Mouse (Mus musculus): ENCODE data around the gene Tnpo3. TPM values are rescaled to one million over a fixed set of nuclear protein-coding genes. Genes with fewer than 3 reads are reported as not detected.
A peak's percentile ranks its signal among the peaks of the same experiment; 100 is the strongest.

The Tnpo3 gene
- polyA plus RNA-seq, 1 experiment from 2014 or later, result 38.3 TPM

DNA sequence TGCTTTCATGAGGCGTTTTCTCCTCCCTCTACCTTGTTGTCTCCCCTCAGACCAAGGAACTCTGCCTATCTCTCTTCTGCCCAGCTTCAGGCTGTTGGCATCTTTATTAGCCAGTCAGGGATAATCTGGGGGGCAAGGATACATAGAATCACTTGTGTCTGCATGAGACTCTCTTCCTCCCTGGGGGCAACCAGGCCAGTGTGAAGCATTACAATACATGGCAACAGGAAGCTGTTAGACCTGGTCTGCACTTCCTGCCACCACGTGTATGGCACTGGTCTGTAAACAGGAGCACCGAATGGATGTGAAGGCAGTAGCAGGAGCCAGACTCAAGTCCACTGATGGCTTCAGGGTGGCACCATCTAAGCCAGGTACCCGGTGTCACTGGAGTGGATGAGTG is 79.6 kb downstream of the Tnpo3 start:
- WGBS, result 47% methylated on average over 4 of the region's 4 CpGs
- Histone ChIP-seq H3K4me2 (replicated peaks; ENCODE audit: low read depth, low read length) (no peak overlapping the region), H3K27ac (ENCODE audit: low read length) (no peak overlapping the region), H3K4me1 (ENCODE audit: insufficient read depth, low read depth, low read length) (peaks cover 12% of the 10 kb centered on the region), H3K36me3 (ENCODE audit: insufficient read depth, low read length) (no peaks in the 10 kb centered on the region), H3K9ac (replicated peaks; ENCODE audit: low read depth) (no peak overlapping the region), H3K4me3 (ENCODE audit: low read depth, low read length) (no peak overlapping the region), H3K27me3 (replicated peaks; ENCODE audit: insufficient read depth, low read length) (peaks cover 12% of the 10 kb centered on the region), H3K9me3 (ENCODE audit: low read length) (no peaks in the 10 kb centered on the region)
- no peak for TF ChIP-seq CTCF (IDR thresholded peaks at IDR 0.05)
- TF ChIP-seq EP300 (IDR thresholded peaks at IDR 0.05), result no peak
- DNase-seq (ENCODE audit: low spot score) (no peak), ATAC-seq (no peak)

DNA sequence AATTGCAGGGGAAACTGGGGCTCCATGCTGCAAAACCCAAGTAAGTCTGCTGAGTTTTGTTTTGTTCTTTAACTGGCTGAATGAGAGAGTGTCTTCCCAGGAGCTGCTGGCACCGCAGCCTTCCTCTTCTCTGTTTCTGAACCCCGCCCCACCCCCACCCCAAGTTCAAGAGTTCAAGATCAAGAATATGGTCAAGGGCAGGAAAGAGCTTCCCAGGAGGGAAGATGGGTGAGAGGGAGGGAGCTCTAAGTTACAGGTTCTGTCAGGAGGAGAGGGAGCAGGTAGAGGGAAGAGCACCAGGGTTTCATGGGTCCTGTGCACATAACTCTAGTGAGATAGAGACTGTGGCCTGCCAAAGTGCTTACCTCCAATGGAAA is 80.3 kb downstream of the Tnpo3 start:
- Histone ChIP-seq H3K4me1 (ENCODE audit: insufficient read depth, low read depth, low read length) (peaks cover 12% of the 10 kb centered on the region), H3K4me2 (replicated peaks; ENCODE audit: low read depth, low read length) (no peak overlapping the region; the same call in 1 of the 2 replicates), H3K27me3 (replicated peaks; ENCODE audit: insufficient read depth, low read length) (peaks cover 12% of the 10 kb centered on the region), H3K9me3 (ENCODE audit: low read length) (no peaks in the 10 kb centered on the region), H3K9ac (replicated peaks; ENCODE audit: low read depth) (no peak overlapping the region), H3K4me3 (ENCODE audit: low read depth, low read length) (no peak overlapping the region), H3K36me3 (ENCODE audit: insufficient read depth, low read length) (no peaks in the 10 kb centered on the region), H3K27ac (ENCODE audit: low read length) (no peak overlapping the region)
- 0% methylated on average over 1 of the region's 2 CpGs for WGBS
- TF ChIP-seq EP300 (IDR thresholded peaks at IDR 0.05) (no peak), CTCF (IDR thresholded peaks at IDR 0.05) (no peak)
- ATAC-seq (no peak), DNase-seq (ENCODE audit: low spot score) (no peak)

DNA sequence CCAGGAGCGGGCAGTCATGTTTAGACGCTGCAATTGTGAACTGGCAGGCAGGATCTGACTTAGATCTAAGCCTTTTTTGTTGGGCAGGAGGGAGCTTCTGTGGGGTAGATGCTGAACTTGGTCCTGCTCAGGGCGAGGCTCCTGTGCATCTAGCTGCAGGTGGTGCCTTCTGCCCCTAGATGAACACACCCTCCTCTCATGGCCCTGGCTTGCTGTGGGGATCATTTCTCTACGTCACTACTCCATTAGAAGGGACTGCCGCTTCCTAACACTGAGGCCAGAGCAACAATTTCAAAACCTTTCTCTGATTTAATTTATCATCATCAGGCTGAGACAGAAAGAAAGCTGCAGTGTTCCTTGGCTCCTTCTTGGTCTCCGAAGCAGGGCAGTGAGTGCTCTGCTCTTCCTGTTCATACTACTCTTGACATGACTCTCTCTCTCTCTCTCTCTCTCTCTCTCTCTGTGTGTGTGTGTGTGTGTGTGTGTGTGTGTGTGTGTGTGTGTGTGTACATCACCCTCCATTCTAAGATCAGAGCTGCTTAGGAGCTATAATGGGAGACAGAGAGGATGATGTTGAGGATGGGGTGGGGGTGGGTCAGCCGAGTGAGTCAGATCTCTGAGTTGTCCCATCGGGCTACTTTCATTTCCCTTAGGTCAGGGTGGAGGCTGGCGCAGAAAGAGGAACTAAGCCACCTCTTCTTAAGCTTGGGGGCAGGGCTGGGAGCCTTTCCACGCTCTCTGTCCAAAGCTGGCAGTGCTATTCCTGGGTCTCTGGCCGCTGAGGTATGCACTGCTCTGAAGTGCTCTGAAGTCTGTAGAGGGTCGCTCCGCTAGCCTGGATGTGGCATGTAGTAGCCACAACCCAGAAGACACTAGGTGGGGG is 80.9 kb downstream of the Tnpo3 start:
- Histone ChIP-seq H3K9ac (replicated peaks; ENCODE audit: low read depth) (no peak overlapping the region), H3K4me1 (ENCODE audit: insufficient read depth, low read depth, low read length) (peaks cover 12% of the 10 kb centered on the region), H3K4me2 (replicated peaks; ENCODE audit: low read depth, low read length) (peak overlapping the region; percentile 98; the same call in 1 of the 2 replicates), H3K27me3 (replicated peaks; ENCODE audit: insufficient read depth, low read length) (peaks cover 12% of the 10 kb centered on the region), H3K27ac (ENCODE audit: low read length) (no peak overlapping the region), H3K9me3 (ENCODE audit: low read length) (no peaks in the 10 kb centered on the region), H3K36me3 (ENCODE audit: insufficient read depth, low read length) (no peaks in the 10 kb centered on the region), H3K4me3 (ENCODE audit: low read depth, low read length) (peak overlapping the region; percentile 53; the same call in 1 of the 2 replicates)
- ATAC-seq (peak; percentile 21; the same call in 1 of the 2 replicates), DNase-seq (ENCODE audit: low spot score) (peak; percentile 53)
- TF ChIP-seq EP300 (IDR thresholded peaks at IDR 0.05) (no peak), CTCF (IDR thresholded peaks at IDR 0.05) (no peak)
- 18% methylated on average over 13 of the region's 13 CpGs for WGBS

DNA sequence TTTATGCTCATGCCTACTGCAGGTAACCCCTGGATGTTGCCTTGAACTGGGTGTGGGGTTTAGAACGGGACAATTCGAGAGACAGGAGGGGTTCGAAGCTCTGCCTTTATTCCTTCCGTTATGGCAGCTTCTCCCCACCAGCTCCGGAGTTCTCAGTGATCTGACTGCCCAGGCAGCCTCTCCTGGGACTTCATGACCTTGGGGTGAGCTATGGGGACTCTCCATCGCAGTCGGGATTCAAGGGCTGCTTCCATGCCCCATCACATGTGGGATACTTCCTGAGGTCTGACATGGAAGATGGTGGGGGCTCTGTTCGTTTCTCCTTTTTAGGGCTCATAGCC is 81.6 kb downstream of the Tnpo3 start:
- no peak for TF ChIP-seq EP300 (IDR thresholded peaks at IDR 0.05)
- no peak for TF ChIP-seq CTCF (IDR thresholded peaks at IDR 0.05)
- Histone ChIP-seq H3K36me3 (ENCODE audit: insufficient read depth, low read length) (no peaks in the 10 kb centered on the region), H3K4me2 (replicated peaks; ENCODE audit: low read depth, low read length) (peak overlapping the region; percentile 98), H3K4me3 (ENCODE audit: low read depth, low read length) (peak overlapping the region; percentile 53), H3K27me3 (replicated peaks; ENCODE audit: insufficient read depth, low read length) (peaks cover 12% of the 10 kb centered on the region), H3K4me1 (ENCODE audit: insufficient read depth, low read depth, low read length) (peaks cover 12% of the 10 kb centered on the region), H3K9ac (replicated peaks; ENCODE audit: low read depth) (no peak overlapping the region), H3K27ac (ENCODE audit: low read length) (no peak overlapping the region), H3K9me3 (ENCODE audit: low read length) (no peaks in the 10 kb centered on the region)
- DNase-seq (ENCODE audit: low spot score) (no peak), ATAC-seq (no peak)
- WGBS, result 14% methylated on average over 8 of the region's 8 CpGs

DNA sequence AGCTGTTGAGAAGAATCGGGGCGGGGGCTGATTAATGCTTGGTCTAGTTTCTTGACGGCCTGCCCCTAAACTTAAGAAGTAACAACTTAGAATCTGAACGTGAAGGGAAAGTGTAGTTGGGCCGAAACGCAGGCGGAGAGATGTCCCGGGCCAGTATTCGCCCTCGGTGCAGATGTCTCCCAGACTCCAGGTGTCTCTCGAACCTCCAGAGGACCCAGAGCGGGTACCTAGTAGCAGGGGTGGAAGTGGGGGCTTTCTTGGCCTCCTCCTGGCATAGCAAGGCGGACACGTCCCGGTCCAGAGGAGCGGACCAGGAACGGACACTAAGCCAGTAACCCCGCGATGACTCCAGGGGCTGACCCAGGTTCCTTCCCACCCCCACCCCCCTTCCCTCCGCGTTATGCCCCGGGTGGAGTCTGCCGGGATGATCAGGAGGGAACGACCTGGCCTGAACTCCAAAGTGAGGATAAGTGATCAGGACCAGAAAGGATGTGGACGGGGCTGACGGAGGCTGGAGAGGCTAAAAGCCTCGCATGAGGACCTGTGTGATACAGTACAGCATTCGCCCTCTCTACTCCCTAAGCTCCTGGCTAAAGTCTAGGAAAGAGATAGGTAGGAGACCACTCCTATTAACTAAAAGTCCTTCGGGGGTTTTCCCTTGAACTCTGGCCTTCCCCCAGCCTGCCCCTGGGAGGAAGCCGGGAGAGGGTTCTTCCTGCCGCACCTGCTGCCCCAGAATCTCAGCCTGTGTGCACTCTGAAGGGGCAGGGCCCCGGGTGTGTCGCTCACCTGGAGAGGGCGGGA is 82.1 kb downstream of the Tnpo3 start:
- 4% methylated on average over 32 of the region's 34 CpGs for WGBS
- no peak for TF ChIP-seq CTCF (IDR thresholded peaks at IDR 0.05)
- no peak for TF ChIP-seq EP300 (IDR thresholded peaks at IDR 0.05)
- H3K27ac ChIP-seq (ENCODE audit: low read length), result no peak overlapping the region
- H3K9ac ChIP-seq (replicated peaks; ENCODE audit: low read depth), result peak overlapping the region; percentile 29; the same call in 1 of the 2 replicates
- H3K36me3 ChIP-seq (ENCODE audit: insufficient read depth, low read length), result no peaks in the 10 kb centered on the region
- H3K4me2 ChIP-seq (replicated peaks; ENCODE audit: low read depth, low read length), result peak overlapping the region; percentile 98
- H3K4me3 ChIP-seq (ENCODE audit: low read depth, low read length), result peak overlapping the region; percentile 53
- peak; percentile 43; the same call in 1 of the 2 replicates for ATAC-seq
- H3K9me3 ChIP-seq (ENCODE audit: low read length), result no peaks in the 10 kb centered on the region
- DNase-seq (ENCODE audit: low spot score), result peak; percentile 49
- peaks cover 12% of the 10 kb centered on the region for H3K27me3 ChIP-seq (replicated peaks; ENCODE audit: insufficient read depth, low read length)
- peaks cover 12% of the 10 kb centered on the region for H3K4me1 ChIP-seq (ENCODE audit: insufficient read depth, low read depth, low read length)
